Mouse (Mus musculus) testis, adult 2 months (tissue): Measurements from ENCODE around the gene Sh3pxd2a. TPM values are rescaled to one million over a fixed set of nuclear protein-coding genes. Genes with fewer than 3 reads are reported as not detected.

Experiments used
- H3K27ac ChIP-seq: fragments of 200-500 bp; 2 replicates; pipeline ENCODE4 v1.5.1; 2012; ENCODE audit warnings: low read depth, low read length; ENCODE audit not compliant: control insufficient read depth, insufficient read depth
- H3K27me3 ChIP-seq: fragments of 200-500 bp; 2 replicates; pipeline ENCODE4 v1.6.1; 2012; ENCODE audit warnings: mild to moderate bottlenecking, low read length, moderate library complexity; ENCODE audit not compliant: control insufficient read depth, insufficient read depth
- H3K36me3 ChIP-seq: fragments of 200-500 bp; 2 replicates; pipeline ENCODE4 v1.6.1; 2012; ENCODE audit warnings: mild to moderate bottlenecking, low read length; ENCODE audit not compliant: control insufficient read depth, insufficient read depth
- H3K4me1 ChIP-seq: fragments of 200-500 bp; 2 replicates; pipeline ENCODE4 v1.6.1; 2012; ENCODE audit warnings: low read length; ENCODE audit not compliant: control insufficient read depth, insufficient read depth
- H3K4me3 ChIP-seq: fragments of 200-500 bp; 2 replicates; pipeline ENCODE4 v1.5.1; 2012; ENCODE audit warnings: low read depth, mild to moderate bottlenecking, low read length, moderate library complexity, mixed read lengths; ENCODE audit not compliant: control insufficient read depth
- CTCF ChIP-seq: fragments of 200-500 bp; IDR thresholded peaks from 2 replicates; pipeline ENCODE4 v1.5.1; 2012; ENCODE audit warnings: low read depth, mild to moderate bottlenecking, inconsistent platforms, low read length, moderate library complexity; ENCODE audit not compliant: control insufficient read depth, insufficient read depth, insufficient replicate concordance
- POLR2A ChIP-seq: fragments of 200-500 bp; IDR thresholded peaks from 2 replicates; pipeline ENCODE4 v1.6.1; 2012; ENCODE audit warnings: low read depth, mild to moderate bottlenecking, inconsistent platforms, low read length, moderate library complexity; ENCODE audit not compliant: control insufficient read depth
- polyA plus RNA-seq: library from polyadenylated mRNA; depleted of rRNA; stranded (reverse); fragments of >200 nt; gene quantifications from 2 replicates; pipeline ENCODE4 v1.2.3, GENCODE M21; 2012

Sh3pxd2a gene
- polyA plus RNA-seq, 1 experiment: 1.2 TPM

DNA sequence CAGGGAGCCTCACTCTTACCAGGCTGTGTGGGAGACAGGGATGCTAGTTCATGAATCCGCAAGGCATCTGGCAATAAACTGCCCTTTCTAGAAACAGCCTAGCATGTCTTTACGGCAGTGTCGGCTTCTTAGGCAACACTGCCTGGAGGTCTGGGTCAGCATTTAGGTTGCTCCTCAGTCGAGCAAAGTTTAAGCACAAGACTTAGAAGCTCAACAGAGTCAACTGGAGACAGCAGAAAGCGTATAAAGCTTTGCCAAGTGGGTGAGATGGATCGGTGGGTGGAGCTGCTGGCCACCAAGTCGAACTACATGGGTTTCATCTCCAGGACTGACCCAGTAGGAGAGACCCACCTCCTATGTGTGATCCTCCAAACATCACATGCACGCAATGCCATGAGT lies 157.3 kb downstream of the Sh3pxd2a start:
- H3K27ac ChIP-seq: no peak overlapping the region
- no peaks in the 10 kb centered on the region for H3K36me3 ChIP-seq
- H3K4me3 ChIP-seq: no peak overlapping the region
- no peaks in the 10 kb centered on the region for H3K27me3 ChIP-seq
- TF ChIP-seq CTCF (no peak), POLR2A (no peak)
- peaks cover 5% of the 10 kb centered on the region for H3K4me1 ChIP-seq

DNA sequence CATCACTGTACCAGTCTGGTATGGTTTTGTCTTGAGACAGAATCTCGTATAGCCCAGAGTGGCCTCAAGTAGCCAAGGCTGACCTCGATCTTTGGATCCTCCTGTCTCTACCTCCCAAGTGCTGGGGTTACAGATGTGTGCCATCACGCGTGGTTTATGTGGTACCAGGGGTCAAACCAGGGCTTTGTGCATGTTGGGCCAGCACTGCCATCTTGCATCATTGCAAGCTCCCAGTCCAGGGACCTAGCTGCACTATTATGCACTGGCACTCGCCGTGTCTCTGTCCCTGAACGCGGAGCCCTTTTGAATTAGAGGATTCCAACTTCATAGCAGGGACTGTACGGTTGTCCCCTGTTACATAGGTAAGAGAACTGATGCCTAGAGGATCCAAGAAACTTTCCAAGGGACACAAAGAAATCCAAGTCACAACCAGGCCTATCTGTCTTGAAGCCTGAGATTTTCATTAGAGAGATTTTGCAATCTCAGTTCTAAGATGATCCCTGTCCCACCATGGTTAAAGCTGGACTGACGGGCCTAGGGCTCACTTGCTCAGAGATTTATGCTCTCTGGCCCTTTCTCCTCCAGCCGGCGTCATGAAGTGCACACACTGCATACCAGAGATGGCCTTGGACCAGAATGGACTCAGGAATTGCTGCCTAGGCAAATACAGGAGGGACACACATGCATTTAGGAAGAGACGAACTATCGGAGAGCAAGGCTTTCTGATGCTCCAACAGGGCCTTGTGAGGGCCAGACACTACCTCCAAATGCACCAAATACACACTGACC lies 157.9 kb downstream of the Sh3pxd2a start:
- H3K4me1 ChIP-seq: peaks cover 5% of the 10 kb centered on the region
- no peaks in the 10 kb centered on the region for H3K36me3 ChIP-seq
- H3K27ac ChIP-seq: no peak overlapping the region
- no peak overlapping the region for H3K4me3 ChIP-seq
- no peaks in the 10 kb centered on the region for H3K27me3 ChIP-seq
- no peak for TF ChIP-seq POLR2A
- no peak for TF ChIP-seq CTCF

- H3K4me1 ChIP-seq: peaks cover 5% of the 10 kb centered on the region
- H3K27ac ChIP-seq: no peak overlapping the region
- no peak overlapping the region for H3K4me3 ChIP-seq
- no peaks in the 10 kb centered on the region for H3K27me3 ChIP-seq
- TF ChIP-seq POLR2A: no peak
- TF ChIP-seq CTCF: no peak
- H3K36me3 ChIP-seq: no peaks in the 10 kb centered on the region
Measured at GRCm38 (mm10) chr19:47305401-47305800, 158.8 kb downstream of the Sh3pxd2a start.

DNA sequence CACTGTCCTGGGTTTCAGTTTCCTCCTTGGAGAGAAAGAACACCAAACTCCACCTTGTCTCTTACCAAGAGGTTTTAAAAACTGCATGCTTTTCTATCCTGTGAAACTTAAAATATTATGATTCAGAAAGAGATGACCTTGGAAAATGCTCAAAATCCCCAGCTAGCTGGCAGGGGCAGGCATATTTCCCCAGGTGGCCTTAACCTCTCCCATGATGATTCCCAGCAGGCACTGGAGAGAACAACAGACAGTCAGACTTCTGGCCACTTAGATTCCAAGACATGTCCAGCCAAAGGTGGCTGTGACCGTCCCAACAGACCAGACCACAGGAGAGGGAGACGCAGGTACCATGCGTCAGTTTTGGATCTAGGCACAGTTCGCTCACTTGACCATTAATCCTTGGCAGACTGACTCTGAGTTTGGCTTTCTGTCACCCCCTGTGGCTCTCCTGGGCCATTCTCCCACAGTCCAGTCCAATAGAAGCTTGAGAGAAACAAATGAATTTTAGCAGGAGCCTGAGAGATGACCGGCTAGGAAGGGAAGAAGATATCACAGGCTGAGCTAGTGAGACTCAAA lies 159.9 kb downstream of the Sh3pxd2a start:
- H3K36me3 ChIP-seq: no peaks in the 10 kb centered on the region
- TF ChIP-seq CTCF: no peak
- no peak for TF ChIP-seq POLR2A
- H3K27ac ChIP-seq: no peak overlapping the region
- no peaks in the 10 kb centered on the region for H3K27me3 ChIP-seq
- H3K4me3 ChIP-seq: no peak overlapping the region
- peaks cover 5% of the 10 kb centered on the region for H3K4me1 ChIP-seq

DNA sequence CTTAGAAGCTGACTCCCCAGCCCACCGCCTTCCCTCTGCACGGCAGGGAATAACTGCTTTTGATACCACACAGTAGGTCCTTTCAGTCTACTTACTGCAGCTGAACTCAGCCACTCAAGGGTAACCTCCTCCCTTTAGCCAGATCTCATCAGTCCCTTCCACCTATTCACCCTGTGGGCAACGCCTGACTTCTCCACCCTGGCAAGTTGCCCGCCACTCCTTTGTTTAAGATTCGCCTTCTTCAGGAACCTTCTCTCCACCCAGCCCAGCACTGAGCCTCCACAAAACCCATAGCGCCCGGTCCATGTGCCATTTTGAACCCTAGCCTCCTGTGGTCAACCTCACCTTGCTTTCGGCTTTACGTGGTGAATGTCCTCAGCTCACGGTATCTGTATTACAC lies 161.1 kb downstream of the Sh3pxd2a start:
- Histone ChIP-seq H3K4me3 (no peak overlapping the region), H3K27ac (no peak overlapping the region), H3K27me3 (no peaks in the 10 kb centered on the region), H3K36me3 (no peaks in the 10 kb centered on the region), H3K4me1 (peaks cover 5% of the 10 kb centered on the region)
- no peak for TF ChIP-seq CTCF
- TF ChIP-seq POLR2A: no peak

- Histone ChIP-seq H3K36me3 (no peaks in the 10 kb centered on the region), H3K4me3 (no peak overlapping the region), H3K27ac (no peak overlapping the region), H3K27me3 (no peaks in the 10 kb centered on the region), H3K4me1 (peaks cover 5% of the 10 kb centered on the region)
- TF ChIP-seq POLR2A (no peak), CTCF (no peak)
Measured at GRCm38 (mm10) chr19:47302191-47302852, 161.9 kb downstream of the Sh3pxd2a start.
